Mouse (Mus musculus) lung, adult 2 months (tissue): ENCODE measurements around the gene Alox12.

Experiments
- CTCF ChIP-seq: fragments of 200-500 bp; IDR thresholded peaks from 2 replicates; pipeline ENCODE4 v1.5.1; 2011; ENCODE audit warnings: mild to moderate bottlenecking, low read length, control low read depth; ENCODE audit not compliant: insufficient read depth
- POLR2A ChIP-seq: fragments of 200-500 bp; IDR thresholded peaks from 2 replicates; pipeline ENCODE4 v1.6.1; 2011; ENCODE audit warnings: low read depth, mild to moderate bottlenecking, control low read depth, low read length, borderline replicate concordance; ENCODE audit errors: extremely low read depth

DNA sequence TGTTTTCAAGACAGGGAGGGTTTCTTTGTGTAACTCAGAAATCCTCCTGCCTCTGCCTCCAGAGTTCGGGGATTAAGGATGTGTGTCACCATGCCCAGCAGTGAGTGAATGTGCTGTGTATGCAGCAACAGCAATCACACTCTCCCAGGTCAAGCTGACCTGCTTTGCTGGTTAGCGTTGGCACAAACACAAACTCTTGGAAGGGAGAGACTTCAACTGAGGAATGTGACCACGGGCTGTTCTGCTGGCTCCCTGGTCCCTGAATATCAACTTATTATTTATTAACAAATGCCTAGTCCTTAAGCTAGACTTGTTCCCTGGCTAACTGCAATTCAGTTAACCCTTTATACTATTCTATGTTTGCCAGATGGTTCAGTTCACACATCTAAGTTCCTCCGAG lies 28.5 kb upstream of the Alox12 start:
- TF ChIP-seq POLR2A (no peak), CTCF (no peak)
